Mouse (Mus musculus): ENCODE results near the gene Npcd.

GRCm38 (mm10) chr15:79766586-79767071, 67.4 kb downstream of the Npcd start:
- TF ChIP-seq CTCF (IDR thresholded peaks at IDR 0.05; ENCODE audit: borderline replicate concordance, control insufficient read depth, extremely low read depth, insufficient read depth, low read length, poor library complexity) (no peak), POLR2A (IDR thresholded peaks at IDR 0.05; ENCODE audit: control insufficient read depth, extremely low read depth, insufficient read depth, low read length, poor library complexity) (no peak)
